Mouse (Mus musculus) brain, embryonic 18.5 days (tissue): ENCODE measurements around the gene Tmod3.

Experiments used
- DNase-seq: peaks from one replicate; pipeline ENCODE4 v3.0.0-alpha.2; 2012; ENCODE audit warnings: low read depth, low spot score

Tmod3 gene

GRCm38 (mm10) chr9:75559512-75560012 is at the start of gene Tmod3:
TSS of gene Tmod3 (minus strand) at chr9:75559657.
- DNase-seq = peak; percentile 89

- no peak for DNase-seq
Observed at GRCm38 (mm10) chr9:75607496-75607895, 48.0 kb upstream of the Tmod3 start.

- DNase-seq = no peak
Observed at GRCm38 (mm10) chr9:75601510-75601909, 42.1 kb upstream of the Tmod3 start.

DNA sequence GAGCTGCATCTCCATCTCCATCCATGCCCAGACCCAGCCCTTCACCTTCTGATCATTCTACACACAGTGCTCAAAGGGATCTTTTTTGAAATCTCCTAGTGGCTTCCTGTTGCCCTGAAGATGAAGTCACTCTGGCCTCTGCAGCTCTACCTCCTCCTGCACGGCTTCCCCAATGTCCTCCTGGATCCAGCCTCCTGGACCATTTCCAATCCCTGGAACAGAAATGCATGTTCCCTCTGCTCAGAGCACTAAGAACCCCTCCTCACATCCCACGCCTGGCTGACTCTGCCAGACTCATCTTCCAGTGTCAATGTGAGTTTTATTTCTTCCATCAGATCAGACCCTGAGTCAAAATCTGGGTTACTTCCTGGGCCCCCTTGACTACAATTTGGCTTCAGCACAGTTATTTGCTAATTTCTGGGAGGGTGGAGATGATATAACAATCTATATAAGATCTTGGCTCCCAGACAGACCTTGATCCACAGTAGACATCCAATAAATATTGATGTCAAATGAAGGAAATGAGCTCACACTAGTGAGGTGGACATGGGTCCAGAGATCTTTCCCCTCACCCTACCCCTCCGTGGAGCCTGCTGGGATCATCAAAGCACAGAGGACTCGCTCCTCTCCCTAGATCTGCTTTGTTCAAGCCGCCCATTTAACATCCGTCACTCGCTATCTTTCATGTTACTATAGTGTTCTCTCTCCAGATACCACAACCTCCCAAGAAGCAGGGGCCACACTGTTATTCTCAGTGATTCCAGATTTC is 40.9 kb upstream of the Tmod3 start:
- DNase-seq = no peak

GRCm38 (mm10) chr9:75599191-75599841 is 39.9 kb upstream of the Tmod3 start:
- peak; percentile 69 for DNase-seq

GRCm38 (mm10) chr9:75597596-75597995 is 38.1 kb upstream of the Tmod3 start:
- DNase-seq = no peak

- DNase-seq = no peak
Observed at GRCm38 (mm10) chr9:75597036-75597435, 37.6 kb upstream of the Tmod3 start.

DNA sequence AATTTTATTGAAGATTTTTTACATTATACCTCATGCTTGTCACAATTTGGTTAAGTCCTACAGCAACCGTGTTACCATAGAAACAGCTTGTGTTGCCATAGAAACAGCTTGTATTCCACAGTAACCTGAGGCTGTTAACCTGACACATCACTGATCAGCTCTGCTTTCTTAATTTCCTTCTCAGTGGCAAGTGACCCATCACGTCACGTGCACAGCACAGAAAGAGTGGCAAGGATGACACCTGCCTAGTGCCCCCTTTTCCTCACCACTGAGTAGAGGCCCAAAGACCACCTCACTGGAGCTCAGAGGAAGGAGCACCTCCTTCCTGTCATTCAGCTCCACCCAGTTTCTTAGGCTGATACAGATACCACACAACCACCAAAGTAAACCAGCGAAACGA is 34.0 kb upstream of the Tmod3 start:
- DNase-seq = no peak

DNA sequence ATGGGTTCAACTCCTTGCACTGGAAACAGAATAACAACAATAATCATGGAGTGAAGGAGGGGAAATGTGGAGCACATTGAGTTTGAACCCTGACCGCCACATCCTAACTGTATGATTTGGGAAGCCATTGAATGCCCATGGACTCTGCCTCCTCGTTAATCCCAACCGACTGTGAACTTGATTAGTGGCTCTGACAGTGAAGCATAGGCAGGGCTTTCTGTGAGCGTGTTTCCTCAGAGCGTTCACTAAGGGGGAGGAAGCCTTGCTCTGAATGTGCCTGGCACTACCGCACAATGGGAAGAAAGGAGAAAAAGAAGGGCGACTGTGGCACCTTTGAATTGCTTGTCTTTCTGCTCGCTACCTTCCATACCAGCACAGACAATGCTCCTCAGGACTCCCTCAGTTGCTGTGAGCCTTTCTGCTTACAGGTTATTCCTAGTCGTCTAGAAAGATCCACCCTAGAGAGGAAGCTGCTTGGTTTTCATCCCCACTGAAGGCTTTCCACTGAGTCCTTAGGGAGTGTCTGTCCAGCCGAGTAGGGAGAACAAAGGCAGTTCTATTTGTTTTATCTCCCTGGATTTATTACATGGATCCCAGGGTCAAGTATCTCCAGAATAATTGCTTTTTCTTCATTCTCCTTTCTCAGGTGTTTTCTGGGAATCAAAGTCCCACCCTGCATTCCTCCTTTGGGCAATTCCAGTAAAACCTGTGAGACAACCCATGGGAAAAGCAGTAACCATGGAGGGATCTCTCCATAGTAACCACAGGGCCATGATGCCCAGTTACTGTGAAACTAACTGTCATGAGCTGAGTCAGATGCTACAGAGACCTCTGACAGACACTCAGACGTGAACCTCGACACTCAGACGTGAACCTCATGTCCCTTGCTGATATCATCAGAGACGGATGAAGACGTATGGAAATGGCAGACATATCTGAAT is 30.7 kb upstream of the Tmod3 start:
- no peak for DNase-seq

GRCm38 (mm10) chr9:75581694-75582350 is 22.4 kb upstream of the Tmod3 start:
- DNase-seq = no peak

DNA sequence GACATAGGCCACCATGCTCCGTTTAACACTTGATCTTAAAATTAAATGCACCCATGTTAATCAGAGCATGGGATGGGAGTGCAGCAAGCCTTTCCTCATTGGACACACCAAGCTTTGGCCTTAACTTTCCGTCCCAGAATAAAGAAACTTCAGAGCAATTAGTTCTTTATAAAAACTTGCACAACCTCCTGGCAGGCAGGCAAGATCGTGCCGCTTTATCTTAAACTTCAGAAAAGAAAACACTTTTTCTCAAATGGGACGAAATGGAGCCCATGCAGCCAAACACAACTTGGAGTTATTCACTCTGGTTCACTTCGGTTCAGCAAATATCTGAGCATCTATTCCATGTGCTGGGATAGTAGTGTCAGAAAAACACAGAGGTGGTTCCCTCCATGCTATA is 19.9 kb upstream of the Tmod3 start:
- DNase-seq = no peak

DNA sequence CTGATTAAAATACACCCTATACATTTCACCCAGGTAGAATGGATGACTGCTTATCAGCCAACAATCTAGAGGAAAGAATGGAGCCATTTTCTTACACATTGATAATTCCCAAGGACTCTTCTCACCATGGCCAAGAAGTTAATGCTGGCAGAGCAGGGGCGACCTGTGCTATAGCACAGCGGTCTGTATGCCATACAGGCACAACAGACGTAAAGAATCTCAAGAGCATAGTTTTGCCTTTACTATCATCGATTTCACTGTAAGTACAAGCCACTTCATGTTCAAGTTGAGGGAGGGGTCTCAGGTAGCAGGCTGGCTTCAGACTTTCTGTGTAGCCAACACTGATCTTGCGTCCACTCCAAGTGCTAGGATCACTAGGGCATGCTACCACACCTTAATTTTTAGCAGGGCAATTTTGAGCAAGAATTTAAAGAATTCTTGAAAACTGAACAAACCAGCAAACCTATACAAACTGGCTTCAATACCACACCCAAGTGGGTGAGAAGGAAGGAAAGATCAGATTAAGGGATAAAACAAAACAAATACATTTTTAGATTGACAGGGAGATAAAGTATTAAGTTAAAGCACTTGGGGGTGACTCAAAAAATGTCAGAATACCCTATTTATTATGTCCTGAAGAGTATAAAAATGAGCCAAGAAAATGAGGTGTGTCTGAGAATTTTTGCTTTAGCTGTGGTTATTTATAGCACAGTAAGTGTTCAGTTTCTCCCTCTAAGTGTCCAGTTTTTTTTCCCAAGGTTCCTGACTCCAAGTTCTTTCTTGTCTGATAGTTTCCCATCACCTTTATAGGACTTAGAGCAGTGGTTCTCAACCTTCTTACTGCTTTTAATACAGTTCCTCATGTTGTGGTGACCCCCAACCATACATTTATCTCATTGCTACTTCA is 11.8 kb upstream of the Tmod3 start:
- no peak for DNase-seq

DNA sequence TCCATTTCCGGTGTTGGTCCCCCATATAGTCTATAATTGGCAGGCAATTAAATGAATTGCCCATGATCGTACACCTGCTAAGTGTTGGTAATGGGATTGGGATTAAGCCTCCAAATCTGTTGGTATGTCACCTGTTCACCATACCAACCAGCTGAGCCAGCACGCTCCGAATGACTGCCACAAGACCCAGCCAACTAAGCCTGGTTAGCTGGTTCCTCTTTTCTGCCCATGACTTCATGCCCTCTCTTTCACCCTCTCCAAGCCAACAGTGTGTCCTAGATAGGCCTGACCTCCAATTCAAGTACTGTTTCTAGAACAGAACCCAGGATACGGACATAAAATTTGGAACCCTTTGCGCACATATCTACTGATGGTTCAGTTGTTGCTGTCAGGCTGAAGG is 8.9 kb upstream of the Tmod3 start:
- no peak for DNase-seq

GRCm38 (mm10) chr9:75564892-75565291 is 5.4 kb upstream of the Tmod3 start:
- no peak for DNase-seq

DNA sequence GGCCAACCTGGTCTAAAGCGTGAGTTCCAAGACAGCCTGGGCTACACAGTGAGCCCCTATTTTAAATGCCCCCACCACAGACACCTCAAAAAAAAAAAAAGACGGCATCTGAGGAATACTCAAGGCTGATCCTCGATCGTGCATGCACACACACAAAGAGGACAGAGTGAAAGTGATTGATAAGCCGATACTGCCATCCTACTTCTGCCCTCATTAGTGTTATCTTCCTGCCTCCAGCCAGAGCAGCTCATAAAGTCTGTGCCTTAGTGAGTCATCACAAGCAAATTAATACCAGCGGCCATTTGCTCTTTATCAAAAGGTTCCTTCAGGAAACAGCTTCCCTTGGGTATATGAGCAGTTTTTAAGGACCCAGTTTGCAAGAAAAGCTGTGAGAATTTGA is 4.2 kb upstream of the Tmod3 start:
- DNase-seq = no peak

DNA sequence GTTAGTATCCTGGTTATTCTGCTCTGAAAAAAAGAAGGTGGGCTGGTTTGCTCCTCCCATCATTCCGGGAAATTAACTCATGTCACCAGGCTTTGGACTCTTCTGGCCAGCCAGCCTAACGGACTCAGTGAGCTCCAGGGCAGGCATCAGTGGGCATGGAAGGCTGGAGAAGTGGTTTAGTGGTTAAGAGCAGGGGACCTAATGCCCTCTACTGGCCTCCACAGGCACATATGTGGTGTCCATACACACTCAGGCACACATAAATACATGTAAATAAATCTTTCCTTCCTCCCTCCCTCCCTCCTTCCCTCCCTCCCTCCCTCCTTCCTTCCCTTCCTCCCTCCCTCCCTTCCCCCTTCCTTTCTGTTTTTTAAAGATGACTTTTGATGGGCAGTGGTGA is 3.7 kb upstream of the Tmod3 start:
- DNase-seq = no peak

- no peak for DNase-seq
Observed at GRCm38 (mm10) chr9:75561040-75561669, 1.7 kb upstream of the Tmod3 start.

DNA sequence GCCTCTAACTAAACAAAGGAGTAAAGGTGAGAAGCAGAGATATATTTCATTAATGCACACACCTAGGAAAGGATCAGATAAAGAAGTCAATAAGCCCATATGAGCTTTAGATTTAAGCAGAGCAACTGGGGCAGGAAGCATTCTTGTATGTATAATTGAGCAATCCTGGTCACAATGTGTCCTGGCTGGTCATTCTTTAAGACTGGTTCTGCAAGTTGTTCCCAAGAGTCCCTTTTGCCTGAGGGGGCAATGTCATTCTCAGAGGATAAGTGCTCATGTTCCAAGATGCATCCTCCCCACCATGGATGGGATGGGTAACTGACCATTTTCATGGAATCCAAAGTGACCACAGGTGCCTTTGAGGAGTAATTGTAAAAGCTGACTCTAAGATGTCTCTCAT is 896 bp upstream of the Tmod3 start:
- no peak for DNase-seq

DNA sequence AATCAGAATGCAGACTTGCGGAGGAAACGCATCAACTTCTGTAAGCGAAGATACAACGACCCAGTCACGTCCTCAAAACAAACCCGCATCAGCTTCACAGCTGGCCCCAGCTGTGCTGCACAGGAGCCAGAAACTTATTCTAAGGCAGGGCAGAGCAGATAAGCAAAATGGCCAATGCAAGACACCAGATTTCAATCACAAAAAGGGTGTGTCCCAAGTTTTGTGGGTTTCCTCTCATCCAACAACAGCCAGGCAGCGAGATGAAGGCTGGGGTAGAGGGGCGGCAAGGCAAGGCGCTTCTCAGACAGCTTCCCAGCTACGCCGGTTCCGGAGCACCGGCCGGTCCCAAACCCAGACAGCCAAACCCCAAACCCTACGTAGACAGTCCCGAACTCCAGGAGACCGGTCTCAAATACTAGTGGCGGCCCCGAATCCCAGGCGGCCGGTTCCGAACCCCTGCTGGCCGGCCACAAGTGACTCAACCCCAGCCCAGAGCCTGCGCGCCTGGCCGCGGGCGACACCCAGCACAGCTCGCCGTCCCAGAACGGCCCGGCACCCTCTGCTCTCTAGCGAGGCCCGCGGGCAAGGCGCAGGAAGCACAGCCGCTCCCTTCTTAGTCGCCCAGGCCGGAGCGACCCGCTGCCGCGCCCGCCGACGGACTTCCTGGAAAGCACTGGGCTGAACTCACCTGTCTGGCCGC is 495 bp downstream of the Tmod3 start:
- no peak for DNase-seq
